Mouse (Mus musculus): ENCODE measurements around the gene Mroh2a.

DNA sequence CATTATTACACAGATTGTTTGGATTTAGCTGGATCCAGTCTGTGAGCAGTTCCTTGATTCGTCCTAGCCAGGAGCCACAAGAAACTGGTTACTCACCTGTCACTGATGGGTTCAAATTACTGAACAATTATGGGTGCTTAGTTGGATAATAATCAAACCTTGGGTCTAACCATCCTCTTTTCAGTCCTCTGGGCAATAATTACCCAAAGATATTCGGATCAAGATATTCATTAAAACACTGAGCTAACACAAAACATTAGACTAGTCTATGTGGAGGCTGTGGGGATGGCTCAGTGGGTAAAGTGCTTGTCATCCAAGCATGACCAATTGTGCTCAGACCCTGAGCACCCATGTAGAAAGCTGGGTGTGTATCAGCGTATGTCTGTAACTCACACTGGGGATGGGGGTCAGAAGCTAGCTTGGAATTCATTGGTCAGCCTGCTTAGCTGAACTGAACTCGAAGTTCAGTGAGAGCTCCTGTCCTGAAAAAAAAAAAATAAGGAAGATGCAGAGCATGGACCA, 9.2 kb downstream of the Mroh2a start:
- TF ChIP-seq POLR2A (IDR thresholded peaks at IDR 0.05; ENCODE audit: borderline replicate concordance, control insufficient read depth, low read depth, low read length) (no peak), CTCF (IDR thresholded peaks at IDR 0.05; ENCODE audit: control insufficient read depth, insufficient read depth, low read length) (no peak)
